Mouse (Mus musculus): Measurements from ENCODE around the gene Ykt6. TPM values are rescaled to one million over a fixed set of nuclear protein-coding genes. Genes with fewer than 3 reads are reported as not detected.
"Not testable (repeated sequence)": the region's sequence is repeated elsewhere in the genome, so short reads cannot be mapped to it uniquely, and the experiment has no call there.

Gene Ykt6
- 17.4 and 18.2 TPM in 2 replicates for total RNA-seq (2015)
- 44.4 and 48.7 TPM in 2 replicates for total RNA-seq (2017)

- peak; percentile 90 for ATAC-seq (replicated peaks; ENCODE audit: poor library complexity)
These were observed at the start of gene Ykt6 for GRCm38 (mm10) chr11:5955546-5956276. Ykt6 (plus strand) TSS chr11:5955693.

GRCm38 (mm10) chr11:5905778-5906518 is 49.5 kb upstream of the Ykt6 start:
- no peak for ATAC-seq (replicated peaks; ENCODE audit: poor library complexity)

- no peak for ATAC-seq (replicated peaks; ENCODE audit: poor library complexity)
These were observed 48.4 kb upstream of the Ykt6 start for GRCm38 (mm10) chr11:5907096-5907495.

- ATAC-seq (replicated peaks; ENCODE audit: poor library complexity) = no peak
These were observed 46.9 kb upstream of the Ykt6 start for GRCm38 (mm10) chr11:5908642-5909041.

GRCm38 (mm10) chr11:5912635-5913034 is 42.9 kb upstream of the Ykt6 start:
- ATAC-seq (replicated peaks; ENCODE audit: poor library complexity) = peak; percentile 90

- ATAC-seq (replicated peaks; ENCODE audit: poor library complexity) = no peak
These were observed 42.2 kb upstream of the Ykt6 start for GRCm38 (mm10) chr11:5913256-5913655.

- no peak for ATAC-seq (replicated peaks; ENCODE audit: poor library complexity)
These were observed 41.6 kb upstream of the Ykt6 start for GRCm38 (mm10) chr11:5913936-5914335.

- ATAC-seq (replicated peaks; ENCODE audit: poor library complexity) = no peak
These were observed 40.6 kb upstream of the Ykt6 start for GRCm38 (mm10) chr11:5914940-5915339.

- no peak for ATAC-seq (replicated peaks; ENCODE audit: poor library complexity)
These were observed 39.9 kb upstream of the Ykt6 start for GRCm38 (mm10) chr11:5915429-5916177.

GRCm38 (mm10) chr11:5916178-5916548 is 39.3 kb upstream of the Ykt6 start:
- no peak for ATAC-seq (replicated peaks; ENCODE audit: poor library complexity)

GRCm38 (mm10) chr11:5918111-5918510 is 37.4 kb upstream of the Ykt6 start:
- ATAC-seq (replicated peaks; ENCODE audit: poor library complexity) = no peak

GRCm38 (mm10) chr11:5919606-5920005 is 35.9 kb upstream of the Ykt6 start:
- no peak for ATAC-seq (replicated peaks; ENCODE audit: poor library complexity)

- peak; percentile 86 for ATAC-seq (replicated peaks; ENCODE audit: poor library complexity)
These were observed 35.1 kb upstream of the Ykt6 start for GRCm38 (mm10) chr11:5920323-5920960.

- no peak for ATAC-seq (replicated peaks; ENCODE audit: poor library complexity)
These were observed 30.8 kb upstream of the Ykt6 start for GRCm38 (mm10) chr11:5924699-5925098.

GRCm38 (mm10) chr11:5926696-5927220 is 28.7 kb upstream of the Ykt6 start:
- ATAC-seq (replicated peaks; ENCODE audit: poor library complexity) = no peak

- ATAC-seq (replicated peaks; ENCODE audit: poor library complexity) = no peak
These were observed 24.9 kb upstream of the Ykt6 start for GRCm38 (mm10) chr11:5930578-5930977.

- not testable (repeated sequence) for ATAC-seq (replicated peaks; ENCODE audit: poor library complexity)
These were observed 23.5 kb upstream of the Ykt6 start for GRCm38 (mm10) chr11:5931947-5932346.

- ATAC-seq (replicated peaks; ENCODE audit: poor library complexity) = not testable (repeated sequence)
These were observed 21.0 kb upstream of the Ykt6 start for GRCm38 (mm10) chr11:5934531-5934930.

- no peak for ATAC-seq (replicated peaks; ENCODE audit: poor library complexity)
These were observed 12.5 kb upstream of the Ykt6 start for GRCm38 (mm10) chr11:5942966-5943365.

- ATAC-seq (replicated peaks; ENCODE audit: poor library complexity) = no peak
These were observed 10.4 kb upstream of the Ykt6 start for GRCm38 (mm10) chr11:5945096-5945495.

GRCm38 (mm10) chr11:5947796-5948195 is 7.7 kb upstream of the Ykt6 start:
- ATAC-seq (replicated peaks; ENCODE audit: poor library complexity) = no peak
